Mouse (Mus musculus): ENCODE results near the gene Mydgf. TPM values are rescaled to one million over a fixed set of nuclear protein-coding genes. Genes with fewer than 3 reads are reported as not detected.

The Mydgf gene
- polyA plus RNA-seq, 1 experiment from 2014 or later: 71.5 TPM

DNA sequence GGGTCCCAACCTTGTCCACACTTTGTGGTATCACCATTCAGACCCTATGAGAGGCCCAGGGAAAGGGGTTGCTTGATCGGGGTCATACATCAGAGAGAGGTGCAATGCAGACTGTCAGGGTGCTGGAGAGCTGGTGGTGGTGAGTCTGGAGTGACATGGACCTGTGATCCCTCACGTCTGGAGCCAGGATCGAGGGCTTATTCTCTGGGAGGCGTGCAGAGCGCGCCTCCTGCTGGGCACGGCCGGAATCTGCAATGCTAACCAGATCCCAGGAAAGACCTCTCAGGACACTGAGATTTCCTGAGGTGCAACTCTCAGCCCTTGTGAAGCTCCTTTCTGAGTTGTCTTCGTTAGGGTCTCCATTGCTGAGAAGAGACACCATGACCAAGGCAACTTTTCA lies 24.0 kb downstream of the Mydgf start:
- WGBS: 2% methylated on average over 9 of the region's 9 CpGs
- no peak overlapping the region for H3K9ac ChIP-seq (ENCODE audit: low read depth, low read length)
- H3K27ac ChIP-seq (ENCODE audit: low read length): no peak overlapping the region
- no peaks in the 10 kb centered on the region for H3K9me3 ChIP-seq (replicated peaks; ENCODE audit: control insufficient read depth, low read length, poor library complexity, severe bottlenecking)
- H3K4me2 ChIP-seq (ENCODE audit: low read length): no peak overlapping the region
- peaks cover 11% of the 10 kb centered on the region for H3K27me3 ChIP-seq (ENCODE audit: control insufficient read depth, insufficient read depth, low read depth, low read length)
- peaks cover 11% of the 10 kb centered on the region for H3K4me1 ChIP-seq (ENCODE audit: control insufficient read depth, insufficient read depth, low read length)
- no peak for ATAC-seq
- no peaks in the 10 kb centered on the region for H3K36me3 ChIP-seq (ENCODE audit: control insufficient read depth, insufficient read depth, low read length)
- no peak overlapping the region for H3K4me3 ChIP-seq (ENCODE audit: low read depth, low read length)

DNA sequence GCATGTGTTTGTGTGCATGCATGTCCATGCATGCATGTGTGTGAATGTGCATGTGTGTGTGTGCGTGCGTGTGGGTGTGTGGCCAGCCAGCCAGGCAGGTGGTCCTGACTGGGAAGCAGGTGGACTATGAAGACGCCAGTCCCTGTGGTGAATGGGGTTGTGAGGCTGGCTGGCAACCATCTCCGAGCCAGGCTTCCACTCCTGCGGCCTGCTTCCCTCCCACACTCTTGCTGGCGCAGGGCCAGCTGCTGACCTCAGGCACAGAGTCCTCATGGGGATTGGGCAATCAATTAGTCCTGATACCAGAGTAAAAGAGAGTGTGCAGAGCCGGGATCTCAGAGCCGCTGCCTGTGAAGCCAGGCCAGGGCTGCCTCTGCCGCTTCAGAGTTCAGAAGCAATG lies 30.1 kb downstream of the Mydgf start:
- H3K4me2 ChIP-seq (ENCODE audit: low read length): no peak overlapping the region
- 21% methylated on average over 9 of the region's 9 CpGs for whole genome bisulfite sequencing
- no peak overlapping the region for H3K9ac ChIP-seq (ENCODE audit: low read depth, low read length)
- H3K27me3 ChIP-seq (ENCODE audit: control insufficient read depth, insufficient read depth, low read depth, low read length): peaks cover 7% of the 10 kb centered on the region
- ATAC-seq: no peak
- no peak overlapping the region for H3K27ac ChIP-seq (ENCODE audit: low read length)
- no peaks in the 10 kb centered on the region for H3K9me3 ChIP-seq (replicated peaks; ENCODE audit: control insufficient read depth, low read length, poor library complexity, severe bottlenecking)
- H3K36me3 ChIP-seq (ENCODE audit: control insufficient read depth, insufficient read depth, low read length): no peaks in the 10 kb centered on the region
- H3K4me3 ChIP-seq (ENCODE audit: low read depth, low read length): no peak overlapping the region
- peaks cover 8% of the 10 kb centered on the region for H3K4me1 ChIP-seq (ENCODE audit: control insufficient read depth, insufficient read depth, low read length)

DNA sequence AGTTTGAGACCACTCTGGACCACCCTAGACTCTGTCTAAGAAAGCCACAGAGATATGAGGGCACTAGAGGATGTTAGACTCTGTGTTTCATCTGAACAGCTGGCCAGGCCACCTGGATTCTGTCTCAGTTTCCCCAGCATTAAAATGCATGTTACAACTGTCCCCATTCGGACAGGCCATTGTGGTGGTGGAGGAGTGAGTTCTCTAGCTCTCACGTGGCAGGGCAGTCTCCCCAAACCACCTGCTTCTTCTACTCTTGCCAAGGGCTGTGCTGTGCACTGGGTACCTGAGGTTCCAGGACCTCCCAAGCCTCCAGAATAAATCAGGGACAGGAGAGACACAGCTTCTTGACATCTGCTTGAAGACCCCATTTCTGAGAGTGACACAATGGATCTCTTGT lies 33.8 kb downstream of the Mydgf start:
- no peak for ATAC-seq
- Histone ChIP-seq H3K9me3 (replicated peaks; ENCODE audit: control insufficient read depth, low read length, poor library complexity, severe bottlenecking) (no peaks in the 10 kb centered on the region), H3K4me1 (ENCODE audit: control insufficient read depth, insufficient read depth, low read length) (peaks cover 11% of the 10 kb centered on the region), H3K9ac (ENCODE audit: low read depth, low read length) (no peak overlapping the region), H3K4me3 (ENCODE audit: low read depth, low read length) (no peak overlapping the region), H3K27me3 (ENCODE audit: control insufficient read depth, insufficient read depth, low read depth, low read length) (no peaks in the 10 kb centered on the region; the same call in 1 of the 2 replicates), H3K36me3 (ENCODE audit: control insufficient read depth, insufficient read depth, low read length) (no peaks in the 10 kb centered on the region), H3K4me2 (ENCODE audit: low read length) (no peak overlapping the region), H3K27ac (ENCODE audit: low read length) (no peak overlapping the region)
- 37% methylated on average over 2 of the region's 2 CpGs for WGBS

DNA sequence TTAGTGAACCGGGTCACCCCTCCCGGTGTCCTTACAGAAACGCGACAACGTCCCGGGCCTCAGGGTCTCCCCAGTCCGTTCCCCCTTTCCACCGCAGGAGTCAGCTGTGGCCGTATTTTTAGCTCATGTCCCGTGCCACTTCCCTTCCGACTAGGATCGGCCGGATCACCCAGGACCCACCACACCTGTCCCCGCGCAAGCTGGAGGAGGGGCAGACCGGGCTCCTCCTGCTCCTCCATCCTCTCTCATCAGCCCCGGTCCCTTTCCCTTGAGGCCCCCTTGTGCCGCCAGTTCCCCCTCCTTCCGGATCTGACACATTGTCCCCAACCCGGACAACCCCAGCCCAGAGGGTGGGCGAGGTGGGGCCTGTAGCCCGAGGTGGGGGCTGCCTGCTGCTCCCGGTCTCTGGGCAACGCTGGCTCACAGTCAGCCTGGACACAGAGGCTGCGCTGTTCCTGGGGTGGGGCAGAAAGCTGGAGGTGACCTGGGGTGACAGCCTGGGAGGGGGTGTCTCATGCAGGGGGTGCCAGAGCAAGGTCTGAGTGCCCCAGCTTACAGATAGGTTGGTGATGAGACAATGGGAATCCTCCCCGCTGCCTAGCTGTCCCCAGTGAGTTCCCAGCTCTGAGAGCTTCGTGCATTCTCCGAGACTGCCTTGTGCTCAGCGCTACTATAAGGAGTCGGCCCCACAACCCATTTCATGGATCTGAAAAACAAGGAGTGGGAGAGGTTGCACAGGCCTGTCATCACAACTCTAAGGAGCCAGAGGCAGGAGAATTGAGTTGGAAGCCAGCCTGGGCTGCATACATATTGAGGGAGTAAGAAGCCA lies 34.7 kb downstream of the Mydgf start:
- H3K9ac ChIP-seq (ENCODE audit: low read depth, low read length): peak overlapping the region; percentile 71
- no peaks in the 10 kb centered on the region for H3K9me3 ChIP-seq (replicated peaks; ENCODE audit: control insufficient read depth, low read length, poor library complexity, severe bottlenecking)
- H3K27ac ChIP-seq (ENCODE audit: low read length): no peak overlapping the region
- peaks cover 11% of the 10 kb centered on the region for H3K4me1 ChIP-seq (ENCODE audit: control insufficient read depth, insufficient read depth, low read length)
- ATAC-seq: peak; percentile 44
- no peaks in the 10 kb centered on the region; the same call in 1 of the 2 replicates for H3K27me3 ChIP-seq (ENCODE audit: control insufficient read depth, insufficient read depth, low read depth, low read length)
- peak overlapping the region; percentile 40 for H3K4me3 ChIP-seq (ENCODE audit: low read depth, low read length)
- WGBS: under 1% methylated on average over 30 of the region's 30 CpGs
- peak overlapping the region; percentile 85 for H3K4me2 ChIP-seq (ENCODE audit: low read length)
- H3K36me3 ChIP-seq (ENCODE audit: control insufficient read depth, insufficient read depth, low read length): no peaks in the 10 kb centered on the region

DNA sequence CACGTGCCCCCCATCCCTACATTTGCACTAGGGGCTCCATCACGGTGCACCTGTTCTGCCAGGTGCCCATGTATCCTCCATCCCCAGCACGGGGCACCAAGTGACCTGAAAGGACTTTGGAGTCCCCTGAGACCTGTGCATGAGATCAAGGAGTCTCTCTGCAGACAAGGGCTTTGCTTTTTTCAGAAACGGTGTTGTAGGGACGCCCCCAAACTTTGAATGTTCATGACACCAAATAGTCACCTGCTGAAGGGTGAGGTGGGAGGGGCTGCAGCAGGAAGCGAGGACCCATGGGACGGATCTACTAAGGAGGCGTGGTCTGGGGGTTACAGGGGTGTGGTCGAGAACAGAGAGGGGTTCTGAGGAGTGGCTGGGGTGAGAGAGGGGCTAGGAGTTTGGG lies 35.4 kb downstream of the Mydgf start:
- peak overlapping the region; percentile 85 for H3K4me2 ChIP-seq (ENCODE audit: low read length)
- 0 out of 2 replicates have a peak, but pooled peaks have one; percentile 3 for ATAC-seq
- peak overlapping the region; percentile 40; the same call in 1 of the 2 replicates for H3K4me3 ChIP-seq (ENCODE audit: low read depth, low read length)
- no peaks in the 10 kb centered on the region; the same call in 1 of the 2 replicates for H3K27me3 ChIP-seq (ENCODE audit: control insufficient read depth, insufficient read depth, low read depth, low read length)
- peak overlapping the region; percentile 71; the same call in 1 of the 2 replicates for H3K9ac ChIP-seq (ENCODE audit: low read depth, low read length)
- H3K27ac ChIP-seq (ENCODE audit: low read length): no peak overlapping the region
- H3K4me1 ChIP-seq (ENCODE audit: control insufficient read depth, insufficient read depth, low read length): peaks cover 11% of the 10 kb centered on the region
- no peaks in the 10 kb centered on the region for H3K9me3 ChIP-seq (replicated peaks; ENCODE audit: control insufficient read depth, low read length, poor library complexity, severe bottlenecking)
- 18% methylated on average over 9 of the region's 9 CpGs for WGBS
- no peaks in the 10 kb centered on the region for H3K36me3 ChIP-seq (ENCODE audit: control insufficient read depth, insufficient read depth, low read length)

DNA sequence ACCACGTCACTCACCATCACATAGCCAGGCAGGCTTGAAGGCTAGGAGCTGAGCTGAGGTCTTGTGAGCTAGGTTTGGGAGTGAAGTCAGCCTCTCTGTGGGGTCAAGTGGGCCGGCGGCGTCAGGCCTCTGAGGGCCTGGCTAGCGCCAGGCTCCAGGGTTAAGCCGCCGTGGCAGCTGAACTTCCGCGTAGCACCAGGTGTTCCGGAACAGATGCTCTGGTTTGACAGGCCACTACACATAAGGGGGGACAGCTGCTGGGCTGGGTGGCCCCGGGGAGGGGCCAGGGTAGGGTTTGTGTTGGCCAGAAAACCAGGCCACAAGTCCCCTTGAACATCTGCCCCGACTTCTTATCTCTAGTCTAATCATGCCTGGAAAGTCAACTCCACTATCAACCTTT lies 36.3 kb downstream of the Mydgf start:
- H3K36me3 ChIP-seq (ENCODE audit: control insufficient read depth, insufficient read depth, low read length): no peaks in the 10 kb centered on the region
- no peaks in the 10 kb centered on the region; the same call in 1 of the 2 replicates for H3K27me3 ChIP-seq (ENCODE audit: control insufficient read depth, insufficient read depth, low read depth, low read length)
- H3K4me3 ChIP-seq (ENCODE audit: low read depth, low read length): no peak overlapping the region
- H3K27ac ChIP-seq (ENCODE audit: low read length): no peak overlapping the region
- no peaks in the 10 kb centered on the region for H3K9me3 ChIP-seq (replicated peaks; ENCODE audit: control insufficient read depth, low read length, poor library complexity, severe bottlenecking)
- H3K4me1 ChIP-seq (ENCODE audit: control insufficient read depth, insufficient read depth, low read length): peaks cover 12% of the 10 kb centered on the region
- H3K4me2 ChIP-seq (ENCODE audit: low read length): no peak overlapping the region
- H3K9ac ChIP-seq (ENCODE audit: low read depth, low read length): no peak overlapping the region
- ATAC-seq: no peak
- 59% methylated on average over 12 of the region's 12 CpGs for WGBS

DNA sequence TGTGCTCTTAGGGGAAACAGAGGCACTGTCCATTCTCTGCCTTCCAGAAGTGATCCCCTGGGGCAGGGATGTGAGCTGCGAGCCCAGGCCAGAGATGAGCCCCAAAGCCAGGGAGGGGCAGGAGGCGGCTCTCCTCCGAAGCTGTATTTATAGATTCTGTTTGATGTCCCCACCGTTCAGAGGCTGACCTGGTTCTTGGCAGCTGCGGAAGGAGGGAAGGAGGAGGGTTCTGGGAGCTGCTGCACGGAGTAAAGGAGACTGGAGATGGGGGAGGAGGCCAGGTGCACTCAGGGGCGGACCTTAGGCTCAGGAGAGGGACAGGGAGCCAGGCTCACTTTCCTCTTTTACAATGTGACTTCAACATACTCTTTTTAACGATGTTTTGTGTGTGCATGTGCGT lies 37.6 kb downstream of the Mydgf start:
- no peaks in the 10 kb centered on the region for H3K36me3 ChIP-seq (ENCODE audit: control insufficient read depth, insufficient read depth, low read length)
- H3K9me3 ChIP-seq (replicated peaks; ENCODE audit: control insufficient read depth, low read length, poor library complexity, severe bottlenecking): no peaks in the 10 kb centered on the region
- H3K27ac ChIP-seq (ENCODE audit: low read length): 0 out of 2 replicates have a peak overlapping the region, but pooled peaks have one; percentile 19
- no peak overlapping the region for H3K4me2 ChIP-seq (ENCODE audit: low read length)
- H3K27me3 ChIP-seq (ENCODE audit: control insufficient read depth, insufficient read depth, low read depth, low read length): no peaks in the 10 kb centered on the region; the same call in 1 of the 2 replicates
- no peak overlapping the region for H3K4me3 ChIP-seq (ENCODE audit: low read depth, low read length)
- no peak for ATAC-seq
- no peak overlapping the region for H3K9ac ChIP-seq (ENCODE audit: low read depth, low read length)
- peaks cover 21% of the 10 kb centered on the region for H3K4me1 ChIP-seq (ENCODE audit: control insufficient read depth, insufficient read depth, low read length)
- 18% methylated on average over 9 of the region's 9 CpGs for WGBS

DNA sequence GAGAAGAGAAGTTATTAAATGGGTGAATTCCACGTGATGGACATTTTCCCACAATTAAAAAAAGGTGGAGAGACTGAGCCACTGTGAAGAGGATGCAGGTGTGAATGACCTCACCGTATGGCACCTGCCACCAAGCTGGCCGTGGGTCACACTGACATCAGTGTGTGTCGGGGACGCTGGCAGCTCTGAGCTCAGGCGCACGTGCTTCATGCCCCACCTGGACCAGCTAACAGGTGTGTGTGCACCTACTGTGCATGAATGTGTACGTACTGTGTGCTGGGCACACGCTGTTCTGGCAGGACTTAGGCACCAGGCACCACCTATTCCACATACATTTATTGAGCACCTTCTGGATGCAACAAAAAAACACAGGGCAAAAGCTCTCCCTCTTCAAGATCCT lies 39.2 kb downstream of the Mydgf start:
- Histone ChIP-seq H3K4me2 (ENCODE audit: low read length) (no peak overlapping the region), H3K4me3 (ENCODE audit: low read depth, low read length) (no peak overlapping the region), H3K27me3 (ENCODE audit: control insufficient read depth, insufficient read depth, low read depth, low read length) (no peaks in the 10 kb centered on the region), H3K27ac (ENCODE audit: low read length) (no peak overlapping the region), H3K9ac (ENCODE audit: low read depth, low read length) (no peak overlapping the region), H3K9me3 (replicated peaks; ENCODE audit: control insufficient read depth, low read length, poor library complexity, severe bottlenecking) (no peaks in the 10 kb centered on the region), H3K4me1 (ENCODE audit: control insufficient read depth, insufficient read depth, low read length) (peaks cover 27% of the 10 kb centered on the region), H3K36me3 (ENCODE audit: control insufficient read depth, insufficient read depth, low read length) (no peaks in the 10 kb centered on the region)
- 80% methylated on average over 9 of the region's 9 CpGs for WGBS
- no peak for ATAC-seq
